ENCODE assay signal across 10 mouse cellular contexts in the genomic region with DNA sequence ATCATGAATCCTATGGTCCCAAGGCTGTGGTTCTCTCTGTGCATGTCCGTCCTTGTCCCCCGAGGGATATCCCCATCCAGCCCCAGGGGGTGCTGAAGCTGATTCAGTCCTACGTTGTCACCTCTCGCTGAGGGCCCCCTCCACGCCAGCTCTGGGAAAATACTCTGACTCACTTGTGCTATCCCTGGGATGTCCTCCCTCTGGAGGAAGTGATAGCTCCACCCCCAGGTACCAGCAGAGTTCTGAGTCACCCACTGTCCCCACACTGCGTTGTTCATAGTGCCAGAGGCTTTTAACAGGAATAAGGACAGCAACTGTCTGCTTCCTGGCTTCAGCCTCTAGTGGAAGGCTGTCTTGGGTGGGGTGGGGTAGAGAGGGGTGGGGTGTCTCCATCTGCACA. TPM values are rescaled to one million over a fixed set of nuclear protein-coding genes. Genes with fewer than 3 reads are reported as not detected.
DNase-seq lines count a peak whose midpoint lies in the region; ATAC-seq lines count a peak whose summit lies in the region.
"Had no signal": no experiment of that assay in that cellular context is flagged by ENCODE, and none has a peak within 500 bp of the region (broad histone marks: within the 10 kb centered on the region; RNA-seq: fewer than 3 reads in every experiment).

No protein-coding gene starts in this region.

- H3K27ac ChIP-seq in heart, embryonic 15.5 days = peak overlapping the region; percentile 12; the same call in 1 of the 2 replicates
- no peak overlapping the region for H3K27ac ChIP-seq in hindbrain, embryonic 16.5 days (ENCODE audit: low read depth, low read length)
- H3K27ac ChIP-seq: hindbrain, embryonic 10.5 days; limb, embryonic 13.5 days had no signal

- H3K9me3 ChIP-seq in heart, embryonic 15.5 days (replicated peaks) = no peaks in the 10 kb centered on the region
- no peaks in the 10 kb centered on the region for H3K9me3 ChIP-seq in hindbrain, embryonic 16.5 days (ENCODE audit: control insufficient read depth, low read length)
- H3K9me3 ChIP-seq: hindbrain, embryonic 10.5 days; limb, embryonic 13.5 days had no signal

- H3K4me1 ChIP-seq in heart, embryonic 15.5 days (replicated peaks) = peaks cover 10% of the 10 kb centered on the region; the same call in 1 of the 2 replicates
- H3K4me1 ChIP-seq in hindbrain, embryonic 16.5 days (ENCODE audit: control insufficient read depth, insufficient read depth, low read depth, low read length) = 0 out of 2 replicates have a peak, but pooled peaks cover 3% of the 10 kb centered on the region

- 34% methylated on average over 6 of the region's 6 CpGs for WGBS in heart, embryonic 15.5 days
- 66% methylated on average over 6 of the region's 6 CpGs for WGBS in hindbrain, embryonic 16.5 days

- H3K27me3 ChIP-seq in heart, embryonic 15.5 days = no peaks in the 10 kb centered on the region
- no peaks in the 10 kb centered on the region for H3K27me3 ChIP-seq in hindbrain, embryonic 16.5 days (replicated peaks; ENCODE audit: control insufficient read depth, insufficient read depth, low read length)
- H3K27me3 ChIP-seq: limb, embryonic 13.5 days had no signal

- peak; percentile 40 for ATAC-seq in heart, embryonic 15.5 days (replicated peaks; ENCODE audit: insufficient number of reproducible peaks, insufficient read depth, low FRiP score, low read depth)
- no peak for ATAC-seq in inflammation-experienced regulatory T-cells, adult 6 months
- no peak for ATAC-seq in hindbrain, embryonic 16.5 days

- no peaks in the 10 kb centered on the region for H3K36me3 ChIP-seq in heart, embryonic 15.5 days
- H3K36me3 ChIP-seq in hindbrain, embryonic 16.5 days (ENCODE audit: control insufficient read depth, insufficient read depth, low read length) = no peaks in the 10 kb centered on the region
- H3K36me3 ChIP-seq: hindbrain, embryonic 10.5 days; limb, embryonic 13.5 days had no signal

- no peak overlapping the region for H3K4me3 ChIP-seq in heart, embryonic 15.5 days
- H3K4me3 ChIP-seq in hindbrain, embryonic 16.5 days (ENCODE audit: low read length) = no peak overlapping the region
- H3K4me3 ChIP-seq: hindbrain, embryonic 10.5 days; limb, embryonic 13.5 days had no signal

- no peak overlapping the region for H3K4me2 ChIP-seq in heart, embryonic 15.5 days
- no peak overlapping the region for H3K4me2 ChIP-seq in hindbrain, embryonic 16.5 days (ENCODE audit: low read length)
- H3K4me2 ChIP-seq: limb, embryonic 13.5 days had no signal

- peak; percentile 69 to 79 for DNase-seq in right cerebral cortex, adult 2 months (ENCODE audit: low spot score in 2 of 2)
- no peak for DNase-seq in right cerebral cortex, postnatal 4 days
- DNase-seq in lung, postnatal 10 days = peak; percentile 53
- no peak for DNase-seq in urinary bladder, postnatal 4 days (ENCODE audit: low spot score in 2 of 2)
- no peak for DNase-seq in urinary bladder, adult 2 months (ENCODE audit: low spot score)

- no peak overlapping the region for H3K9ac ChIP-seq in heart, embryonic 15.5 days
- no peak overlapping the region for H3K9ac ChIP-seq in hindbrain, embryonic 16.5 days (ENCODE audit: low read depth, low read length)
- H3K9ac ChIP-seq: limb, embryonic 13.5 days had no signal

RNA-seq across cellular contexts. Expression of a gene that starts 5.1 kb away (rescaled TPM):
- polyA plus RNA-seq in heart, embryonic 15.5 days (2015; fragmentation: Nextera tagmentation; extraction: Ambion mirVana) = 0.03 and 0.09 TPM in 2 replicates
- polyA plus RNA-seq in inflammation-experienced regulatory T-cells, adult 6 months (2017; shearing (Covaris generic)) = not detected
- 0.01 and 0.03 TPM in 2 replicates for polyA plus RNA-seq in urinary bladder, adult 2 months (2012; rRNA removed)
- polyA plus RNA-seq in hindbrain, embryonic 16.5 days (2015; fragmentation: Nextera tagmentation; extraction: Ambion mirVana) = 0.04 and 0.05 TPM in 2 replicates
- polyA plus RNA-seq: hindbrain, embryonic 10.5 days had no signal

RNA-seq across cellular contexts. Expression of a gene that starts 17.3 kb away (rescaled TPM):
- polyA plus RNA-seq in heart, embryonic 15.5 days (2015; fragmentation: Nextera tagmentation; extraction: Ambion mirVana) = 3.4 and 4.2 TPM in 2 replicates
- not detected for polyA plus RNA-seq in inflammation-experienced regulatory T-cells, adult 6 months (2017; shearing (Covaris generic))
- polyA plus RNA-seq in urinary bladder, adult 2 months (2012; rRNA removed) = 2.7 and 3.4 TPM in 2 replicates
- polyA plus RNA-seq in hindbrain, embryonic 16.5 days (2015; fragmentation: Nextera tagmentation; extraction: Ambion mirVana) = 6.8 and 9.0 TPM in 2 replicates

RNA-seq across cellular contexts. Expression of a gene that starts 36.8 kb away (rescaled TPM):
- 0.20 and 0.24 TPM in 2 replicates for polyA plus RNA-seq in heart, embryonic 15.5 days (2015; fragmentation: Nextera tagmentation; extraction: Ambion mirVana)
- polyA plus RNA-seq in inflammation-experienced regulatory T-cells, adult 6 months (2017; shearing (Covaris generic)) = not detected
- polyA plus RNA-seq in urinary bladder, adult 2 months (2012; rRNA removed) = 0.01 TPM in 1 of 2 replicates, not detected in the other
- 4.5 and 5.5 TPM in 2 replicates for polyA plus RNA-seq in hindbrain, embryonic 16.5 days (2015; fragmentation: Nextera tagmentation; extraction: Ambion mirVana)

Comparison
In these comparisons a context has a peak if more than half of its experiments do, and no peak if none do; other contexts are left out.
1. DNase-seq: peak in right cerebral cortex, adult 2 months (2 of 2) and lung, postnatal 10 days (single experiment); none in right cerebral cortex, postnatal 4 days (single experiment), urinary bladder, postnatal 4 days (0 of 2) and urinary bladder, adult 2 months (single experiment).